Mouse (Mus musculus): Measurements from ENCODE around the gene Gm2a. TPM values are rescaled to one million over a fixed set of nuclear protein-coding genes. Genes with fewer than 3 reads are reported as not detected.
A peak's percentile ranks its signal among the peaks of the same experiment; 100 is the strongest.
"Not testable (repeated sequence)": the region's sequence is repeated elsewhere in the genome, so short reads cannot be mapped to it uniquely, and the experiment has no call there.

Gm2a gene
- polyA plus RNA-seq, 1 experiment from 2014 or later, result 21.3 TPM

GRCm38 (mm10) chr11:55077331-55078231 is 20.3 kb upstream of the Gm2a start, which contains the start of gene Ccdc69:
Gene Ccdc69, minus strand, starts transcription at chr11:55078131.
- no peak within 1 kb of the TSS for H3K27ac ChIP-seq

GRCm38 (mm10) chr11:55078502-55078901 is 19.4 kb upstream of the Gm2a start:
- Histone ChIP-seq H3K9me3 (no peaks in the 10 kb centered on the region), H3K4me3 (no peak overlapping the region), H3K27me3 (no peaks in the 10 kb centered on the region), H3K27ac (no peak overlapping the region), H3K9ac (no peak overlapping the region), H3K4me1 (peaks cover 19% of the 10 kb centered on the region), H3K4me2 (peak overlapping the region; percentile 92; the same call in 1 of the 2 replicates), H3K36me3 (no peaks in the 10 kb centered on the region)
- WGBS, result 58% methylated on average over 3 of the region's 3 CpGs
- no peak for ATAC-seq (ENCODE audit: borderline replicate concordance, extremely low read depth, low FRiP score, low TSS enrichment)

More at GRCm38 (mm10) chr11:55077331-55078231, 20.3 kb upstream of the Gm2a start, which contains the start of gene Ccdc69:
- Histone ChIP-seq H3K36me3 (no peaks in the 10 kb centered on the region), H3K4me2 (peak within 1 kb of the TSS; percentile 92), H3K9ac (peak within 1 kb of the TSS; percentile 43), H3K4me3 (peak within 1 kb of the TSS; percentile 46), H3K9me3 (no peaks in the 10 kb centered on the region), H3K27me3 (no peaks in the 10 kb centered on the region), H3K4me1 (peaks cover 20% of the 10 kb centered on the region)
- under 1% methylated on average over 50 of the region's 50 CpGs for WGBS
- ATAC-seq (ENCODE audit: borderline replicate concordance, extremely low read depth, low FRiP score, low TSS enrichment), result peak; percentile 60; the same call in 1 of the 2 replicates

GRCm38 (mm10) chr11:55079180-55079579 is 18.7 kb upstream of the Gm2a start:
- Histone ChIP-seq H3K9me3 (no peaks in the 10 kb centered on the region), H3K27ac (no peak overlapping the region)

GRCm38 (mm10) chr11:55081206-55081605 is 16.7 kb upstream of the Gm2a start:
- WGBS, result 85% methylated on average over 9 of the region's 9 CpGs
- no peaks in the 10 kb centered on the region for H3K36me3 ChIP-seq
- H3K4me3 ChIP-seq, result no peak overlapping the region
- no peak overlapping the region for H3K9ac ChIP-seq
- H3K4me1 ChIP-seq, result peaks cover 12% of the 10 kb centered on the region
- no peaks in the 10 kb centered on the region for H3K27me3 ChIP-seq
- H3K4me2 ChIP-seq, result no peak overlapping the region
- H3K27ac ChIP-seq, result no peak overlapping the region
- ATAC-seq (ENCODE audit: borderline replicate concordance, extremely low read depth, low FRiP score, low TSS enrichment), result no peak
- H3K9me3 ChIP-seq, result no peaks in the 10 kb centered on the region

More at GRCm38 (mm10) chr11:55079180-55079579, 18.7 kb upstream of the Gm2a start:
- H3K27me3 ChIP-seq, result no peaks in the 10 kb centered on the region
- ATAC-seq (ENCODE audit: borderline replicate concordance, extremely low read depth, low FRiP score, low TSS enrichment), result no peak
- no peaks in the 10 kb centered on the region for H3K36me3 ChIP-seq
- H3K4me3 ChIP-seq, result no peak overlapping the region
- peaks cover 16% of the 10 kb centered on the region for H3K4me1 ChIP-seq
- H3K4me2 ChIP-seq, result no peak overlapping the region
- H3K9ac ChIP-seq, result no peak overlapping the region
- WGBS, result 81% methylated on average over 4 of the region's 4 CpGs

GRCm38 (mm10) chr11:55084629-55085028 is 13.3 kb upstream of the Gm2a start:
- Histone ChIP-seq H3K36me3 (no peaks in the 10 kb centered on the region), H3K4me3 (no peak overlapping the region), H3K27me3 (no peaks in the 10 kb centered on the region), H3K27ac (no peak overlapping the region), H3K9ac (no peak overlapping the region), H3K4me2 (no peak overlapping the region), H3K9me3 (no peaks in the 10 kb centered on the region), H3K4me1 (no peaks in the 10 kb centered on the region)
- no peak for ATAC-seq (ENCODE audit: borderline replicate concordance, extremely low read depth, low FRiP score, low TSS enrichment)
- 69% methylated on average over 4 of the region's 4 CpGs for WGBS

- H3K4me1 ChIP-seq, result no peaks in the 10 kb centered on the region
- H3K27me3 ChIP-seq, result no peaks in the 10 kb centered on the region
- no peak overlapping the region for H3K4me3 ChIP-seq
- no peaks in the 10 kb centered on the region for H3K9me3 ChIP-seq
- WGBS, result 35% methylated on average over 5 of the region's 5 CpGs
- no peak overlapping the region for H3K27ac ChIP-seq
- no peak for ATAC-seq (ENCODE audit: borderline replicate concordance, extremely low read depth, low FRiP score, low TSS enrichment)
- H3K4me2 ChIP-seq, result no peak overlapping the region
- no peaks in the 10 kb centered on the region for H3K36me3 ChIP-seq
- no peak overlapping the region for H3K9ac ChIP-seq
Observed at GRCm38 (mm10) chr11:55085396-55085795, 12.5 kb upstream of the Gm2a start.

- WGBS, result 6% methylated on average over 10 of the region's 10 CpGs
- Histone ChIP-seq H3K27ac (no peak overlapping the region), H3K9me3 (no peaks in the 10 kb centered on the region), H3K4me3 (no peak overlapping the region), H3K36me3 (no peaks in the 10 kb centered on the region), H3K9ac (no peak overlapping the region), H3K4me1 (no peaks in the 10 kb centered on the region), H3K27me3 (no peaks in the 10 kb centered on the region), H3K4me2 (no peak overlapping the region)
- ATAC-seq (ENCODE audit: borderline replicate concordance, extremely low read depth, low FRiP score, low TSS enrichment), result no peak
Observed at GRCm38 (mm10) chr11:55087006-55087405, 10.9 kb upstream of the Gm2a start.

- no peaks in the 10 kb centered on the region for H3K9me3 ChIP-seq
- H3K4me2 ChIP-seq, result no peak overlapping the region
- no peak overlapping the region for H3K27ac ChIP-seq
- 75% methylated on average over 2 of the region's 2 CpGs for WGBS
- no peaks in the 10 kb centered on the region for H3K4me1 ChIP-seq
- no peak overlapping the region for H3K9ac ChIP-seq
- ATAC-seq (ENCODE audit: borderline replicate concordance, extremely low read depth, low FRiP score, low TSS enrichment), result no peak
- no peaks in the 10 kb centered on the region for H3K36me3 ChIP-seq
- no peaks in the 10 kb centered on the region for H3K27me3 ChIP-seq
- H3K4me3 ChIP-seq, result no peak overlapping the region
Observed at GRCm38 (mm10) chr11:55089892-55090291, 8.0 kb upstream of the Gm2a start.

GRCm38 (mm10) chr11:55093096-55093495 is 4.8 kb upstream of the Gm2a start:
- H3K9me3 ChIP-seq, result no peaks in the 10 kb centered on the region
- H3K9ac ChIP-seq, result no peak overlapping the region
- H3K4me3 ChIP-seq, result no peak overlapping the region
- no peak overlapping the region for H3K4me2 ChIP-seq
- no peaks in the 10 kb centered on the region for H3K27me3 ChIP-seq
- no peak for ATAC-seq (ENCODE audit: borderline replicate concordance, extremely low read depth, low FRiP score, low TSS enrichment)
- no peaks in the 10 kb centered on the region for H3K36me3 ChIP-seq
- 0 out of 2 replicates have a peak, but pooled peaks cover under 1% of the 10 kb centered on the region for H3K4me1 ChIP-seq
- H3K27ac ChIP-seq, result no peak overlapping the region
- 62% methylated on average over 7 of the region's 7 CpGs for WGBS

GRCm38 (mm10) chr11:55096296-55096695 is 1.6 kb upstream of the Gm2a start:
- not testable (repeated sequence) for H3K4me2 ChIP-seq; H3K27me3 ChIP-seq; ATAC-seq (ENCODE audit: borderline replicate concordance, extremely low read depth, low FRiP score, low TSS enrichment); H3K4me3 ChIP-seq; H3K27ac ChIP-seq; H3K36me3 ChIP-seq; H3K9ac ChIP-seq; H3K9me3 ChIP-seq; H3K4me1 ChIP-seq
- 83% methylated on average over 4 of the region's 4 CpGs for WGBS

- peaks cover 7% of the 10 kb centered on the region; the same call in 1 of the 2 replicates for H3K4me1 ChIP-seq
- no peak for ATAC-seq (ENCODE audit: borderline replicate concordance, extremely low read depth, low FRiP score, low TSS enrichment)
- H3K9ac ChIP-seq, result no peak overlapping the region
- peak overlapping the region; percentile 64 for H3K27ac ChIP-seq
- H3K36me3 ChIP-seq, result no peaks in the 10 kb centered on the region
- 24% methylated on average over 11 of the region's 11 CpGs for WGBS
- H3K4me2 ChIP-seq, result peak overlapping the region; percentile 96
- H3K9me3 ChIP-seq, result no peaks in the 10 kb centered on the region
- H3K4me3 ChIP-seq, result peak overlapping the region; percentile 60
- no peaks in the 10 kb centered on the region; the same call in 1 of the 2 replicates for H3K27me3 ChIP-seq
Observed at GRCm38 (mm10) chr11:55096731-55097462, 1.0 kb upstream of the Gm2a start.
